Mouse (Mus musculus) kidney, postnatal 0 days (tissue): Measurements from ENCODE around the gene Mybpc3. TPM values are rescaled to one million over a fixed set of nuclear protein-coding genes. Genes with fewer than 3 reads are reported as not detected.

Experiments used
- ATAC-seq: fragments of 200-750 bp; cut with Nextera tagmentation; replicated peaks from 2 replicates; pipeline ENCODE4 v1.8.0; 2017; ENCODE audit warnings: low read depth, moderate number of reproducible peaks, moderate TSS enrichment, moderate library complexity; ENCODE audit not compliant: low FRiP score
- DNase-seq: peaks from one replicate; pipeline ENCODE4 v3.0.0-alpha.2; 2016; ENCODE audit warnings: low spot score
- H3K27ac ChIP-seq: fragments of 300-500 bp; sonication (generic); 2 replicates; pipeline ENCODE4 v1.5.1; 2014; ENCODE audit warnings: mild to moderate bottlenecking
- H3K27me3 ChIP-seq: fragments of 300-500 bp; sonication (generic); 2 replicates; pipeline ENCODE4 v1.6.1; 2014; ENCODE audit warnings: low read length, mixed read lengths; ENCODE audit not compliant: insufficient read depth
- H3K36me3 ChIP-seq: fragments of 300-500 bp; sonication (generic); 2 replicates; pipeline ENCODE4 v1.6.1; 2014; ENCODE audit warnings: low read length, mixed read lengths; ENCODE audit not compliant: insufficient read depth
- H3K4me1 ChIP-seq: fragments of 300-500 bp; sonication (generic); replicated peaks from 2 replicates; pipeline ENCODE4 v1.6.1; 2014; ENCODE audit warnings: antibody characterized with exemption, low read length, mixed read lengths; ENCODE audit not compliant: insufficient read depth
- H3K4me2 ChIP-seq: fragments of 300-500 bp; sonication (generic); 2 replicates; pipeline ENCODE4 v1.6.1; 2014; ENCODE audit warnings: mild to moderate bottlenecking, low read length, moderate library complexity, mixed read lengths
- H3K4me3 ChIP-seq: fragments of 300-500 bp; sonication (generic); replicated peaks from 2 replicates; pipeline ENCODE4 v1.5.1; 2014; ENCODE audit warnings: low read depth, low read length
- H3K9ac ChIP-seq: fragments of 300-500 bp; sonication (generic); 2 replicates; pipeline ENCODE4 v1.6.1; 2014; ENCODE audit warnings: low read depth, low read length
- H3K9me3 ChIP-seq: fragments of 300-500 bp; sonication (generic); replicated peaks from 2 replicates; pipeline ENCODE4 v1.6.1; 2016; ENCODE audit warnings: low read length, inconsistent platforms, mixed read lengths
- CTCF ChIP-seq: IDR thresholded peaks from 2 replicates; pipeline ENCODE4 v1.5.1; 2016; ENCODE audit warnings: antibody characterized with exemption, low read depth, mild to moderate bottlenecking, moderate library complexity
- WGBS: fragments of 180-500 bp; shearing (Covaris S2); extraction: QIAGEN DNeasy Blood & Tissue Kit; methylation state at CpG from one replicate; pipeline ENCODE4 v1.1.7; 2014; 5-methylcytosine and 5-hydroxymethylcytosine counted together
- polyA plus RNA-seq: library from polyadenylated mRNA; unstranded; fragments of >200 nt; fragmentation: Nextera tagmentation; extraction: Ambion mirVana; gene quantifications from 2 replicates; pipeline ENCODE4 v1.2.1, GENCODE M21; 2015

The Mybpc3 gene
- polyA plus RNA-seq, 1 experiment from 2014 or later = 0.13 TPM

- H3K4me3 ChIP-seq = peak overlapping the region; percentile 81
- ATAC-seq (peak; percentile 93), DNase-seq (peak; percentile 69)
- TF ChIP-seq CTCF = no peak
- no peaks in the 10 kb centered on the region for H3K9me3 ChIP-seq
- H3K4me2 ChIP-seq = peak overlapping the region; percentile 95
- no peaks in the 10 kb centered on the region for H3K36me3 ChIP-seq
- WGBS = under 1% methylated on average over 79 of the region's 81 CpGs
- H3K4me1 ChIP-seq = peaks cover 4% of the 10 kb centered on the region; the same call in 1 of the 2 replicates
- peak overlapping the region; percentile 68 for H3K9ac ChIP-seq
- H3K27me3 ChIP-seq = no peaks in the 10 kb centered on the region
- peak overlapping the region; percentile 61 for H3K27ac ChIP-seq
These were observed 64.6 kb downstream of the Mybpc3 start for GRCm38 (mm10) chr2:91182405-91183147.

GRCm38 (mm10) chr2:91183148-91183513 lies 65.2 kb downstream of the Mybpc3 start:
- ATAC-seq (peak; percentile 94), DNase-seq (peak; percentile 94)
- peak overlapping the region; percentile 81 for H3K4me3 ChIP-seq
- H3K9me3 ChIP-seq = no peaks in the 10 kb centered on the region
- peaks cover 4% of the 10 kb centered on the region; the same call in 1 of the 2 replicates for H3K4me1 ChIP-seq
- peak overlapping the region; percentile 68 for H3K9ac ChIP-seq
- H3K27me3 ChIP-seq = no peaks in the 10 kb centered on the region
- no peak for TF ChIP-seq CTCF
- peak overlapping the region; percentile 95 for H3K4me2 ChIP-seq
- WGBS = 0% methylated on average over 9 of the region's 9 CpGs
- no peaks in the 10 kb centered on the region for H3K36me3 ChIP-seq
- H3K27ac ChIP-seq = peak overlapping the region; percentile 61

- no peak for TF ChIP-seq CTCF
- peak within 1 kb of the TSS; percentile 68 for H3K9ac ChIP-seq
- no peaks in the 10 kb centered on the region for H3K36me3 ChIP-seq
- no peaks in the 10 kb centered on the region for H3K27me3 ChIP-seq
- peaks cover 4% of the 10 kb centered on the region; the same call in 1 of the 2 replicates for H3K4me1 ChIP-seq
- DNase-seq (no peak), ATAC-seq (no peak)
- 65% methylated on average over 15 of the region's 15 CpGs for whole genome bisulfite sequencing
- peak within 1 kb of the TSS; percentile 95 for H3K4me2 ChIP-seq
- no peaks in the 10 kb centered on the region for H3K9me3 ChIP-seq
- peak within 1 kb of the TSS; percentile 81 for H3K4me3 ChIP-seq
- peak within 1 kb of the TSS; percentile 61 for H3K27ac ChIP-seq
These were observed 65.9 kb downstream of the Mybpc3 start, which contains the start of gene Madd for GRCm38 (mm10) chr2:91183711-91184405. Gene Madd, minus strand, starts transcription at chr2:91183837.

Other genes with a start within 250 kb of the Mybpc3 start
- 23.0 and 28.0 TPM in 2 replicates for gene C1qtnf4, start 232.3 kb upstream of the Mybpc3 start, polyA plus RNA-seq
- gene Kbtbd4, start 213.4 kb upstream of the Mybpc3 start, polyA plus RNA-seq = 32.7 and 33.8 TPM in 2 replicates
- gene Ndufs3, start 213.3 kb upstream of the Mybpc3 start, polyA plus RNA-seq = 322 and 331 TPM in 2 replicates
- 59.3 and 65.5 TPM in 2 replicates for gene Celf1, start 177.8 kb upstream of the Mybpc3 start, polyA plus RNA-seq
- 5.7 and 6.1 TPM in 2 replicates for gene Rapsn, start 82.5 kb upstream of the Mybpc3 start, polyA plus RNA-seq
- 287 and 307 TPM in 2 replicates for gene Psmc3, start 64.1 kb upstream of the Mybpc3 start, polyA plus RNA-seq
- 39.9 and 41.8 TPM in 2 replicates for gene Slc39a13, start 47.7 kb upstream of the Mybpc3 start, polyA plus RNA-seq
- gene Spi1, start 35.8 kb upstream of the Mybpc3 start, polyA plus RNA-seq = 4.4 and 6.0 TPM in 2 replicates
- gene Madd, start 65.7 kb downstream of the Mybpc3 start, polyA plus RNA-seq = 4.2 TPM in 2 replicates
- gene Nr1h3, start 84.7 kb downstream of the Mybpc3 start, polyA plus RNA-seq = 4.1 and 4.4 TPM in 2 replicates
- 22.4 and 22.5 TPM in 2 replicates for gene Acp2, start 84.7 kb downstream of the Mybpc3 start, polyA plus RNA-seq
- 13.6 and 15.5 TPM in 2 replicates for gene Ddb2, start 118.8 kb downstream of the Mybpc3 start, polyA plus RNA-seq
- 32.7 and 36.8 TPM in 2 replicates for gene Pacsin3, start 137.8 kb downstream of the Mybpc3 start, polyA plus RNA-seq
- 66.6 and 73.9 TPM in 2 replicates for gene Arfgap2, start 146.8 kb downstream of the Mybpc3 start, polyA plus RNA-seq